Mouse (Mus musculus) spleen, adult 18-20 months (tissue): Measurements from ENCODE around the gene Nudt13.
"Not testable (repeated sequence)": the region's sequence is repeated elsewhere in the genome, so short reads cannot be mapped to it uniquely, and the experiment has no call there.

Experiments
- DNase-seq, 2 experiments: peaks; one replicate each; pipeline ENCODE4 v3.0.0; 2022; ENCODE audit warnings: mixed read lengths in 2 of 2

The Nudt13 gene

GRCm38 (mm10) chr14:20294117-20294892 is at the start of gene Nudt13:
Gene Nudt13, plus strand, starts transcription at chr14:20294697.
- DNase-seq: peak; percentile 57 to 65

DNA sequence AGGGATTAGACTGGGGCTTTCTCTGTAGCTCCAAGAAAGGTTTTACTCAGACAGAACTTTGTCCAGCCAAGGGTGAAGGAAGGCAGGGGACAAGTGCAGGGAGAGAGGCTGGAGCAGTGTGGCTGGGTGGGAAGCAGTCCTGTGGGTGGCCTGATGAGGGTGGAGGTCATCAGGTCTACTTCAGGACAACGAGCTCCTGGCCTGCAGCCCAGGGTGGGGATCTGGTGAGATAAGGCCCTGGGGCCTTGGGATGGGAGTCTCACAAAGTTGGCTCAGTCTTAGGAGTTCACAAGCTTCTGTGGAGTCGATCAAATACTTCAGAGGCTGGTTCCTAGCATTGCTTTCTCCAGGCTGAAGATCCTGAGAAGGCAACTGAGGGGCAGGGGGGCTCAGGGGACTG is 49.2 kb upstream of the Nudt13 start:
- no peak for DNase-seq

DNA sequence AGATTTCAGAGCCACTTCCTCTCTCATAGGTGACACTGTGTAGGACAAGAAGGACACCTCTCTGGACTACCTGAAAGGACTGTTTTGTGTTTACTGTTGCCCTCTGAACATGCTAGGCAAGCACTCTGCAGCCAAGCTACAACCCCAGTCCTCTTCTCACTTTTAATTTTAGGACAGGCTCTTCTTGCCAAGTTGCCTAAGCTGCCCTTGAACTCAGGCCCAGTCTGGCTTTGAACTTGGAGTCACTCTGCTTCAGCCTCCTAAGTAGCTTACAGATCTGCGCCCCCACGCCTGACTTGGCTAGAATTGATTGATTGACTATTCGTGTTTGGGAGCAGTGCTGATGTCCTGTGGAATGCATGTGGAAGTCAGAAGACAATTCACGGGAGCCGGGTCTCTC is 48.6 kb upstream of the Nudt13 start:
- DNase-seq: no peak

DNA sequence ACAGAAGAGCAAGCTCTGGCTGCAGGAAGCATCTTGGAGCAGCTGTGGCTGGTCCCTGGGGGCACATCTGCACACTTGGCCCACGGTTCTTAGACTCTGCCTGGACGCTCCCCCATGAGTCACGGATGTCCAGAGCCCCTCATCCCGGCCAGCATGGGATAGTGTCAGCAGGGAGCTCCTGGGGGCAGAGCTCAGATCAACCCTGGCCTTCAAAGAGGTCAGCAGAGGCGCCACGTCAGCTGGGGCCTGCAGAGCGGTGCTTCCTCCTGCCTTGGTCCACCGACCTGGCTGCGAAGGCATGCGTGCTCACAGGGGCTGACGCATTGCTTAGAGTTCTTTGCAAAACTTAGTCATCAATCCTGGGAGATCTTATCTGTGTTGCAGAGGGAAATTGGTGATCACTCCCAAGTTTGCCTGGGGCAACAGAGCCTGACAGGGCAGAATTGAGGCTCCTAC is 47.7 kb upstream of the Nudt13 start:
- no peak for DNase-seq

DNA sequence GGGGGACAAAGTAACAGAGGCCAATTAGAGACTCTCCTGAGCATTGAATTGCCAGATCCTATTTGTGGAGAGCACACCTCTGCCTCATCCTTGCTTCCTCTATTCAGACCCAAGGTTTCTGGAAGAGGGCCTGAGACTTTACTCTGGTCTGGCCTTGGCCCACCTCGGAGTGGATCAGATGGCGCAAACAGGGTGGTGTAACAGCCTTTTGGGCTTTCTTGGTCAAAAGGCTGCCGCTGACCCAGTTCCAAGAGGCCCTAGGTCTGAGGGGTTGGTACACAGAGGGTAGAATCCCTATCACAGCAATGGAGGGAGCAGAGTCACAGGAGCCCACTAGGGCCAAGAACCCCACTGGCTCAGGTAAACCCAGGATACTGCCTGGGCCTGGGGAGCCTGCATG is 46.5 kb upstream of the Nudt13 start:
- no peak for DNase-seq

DNA sequence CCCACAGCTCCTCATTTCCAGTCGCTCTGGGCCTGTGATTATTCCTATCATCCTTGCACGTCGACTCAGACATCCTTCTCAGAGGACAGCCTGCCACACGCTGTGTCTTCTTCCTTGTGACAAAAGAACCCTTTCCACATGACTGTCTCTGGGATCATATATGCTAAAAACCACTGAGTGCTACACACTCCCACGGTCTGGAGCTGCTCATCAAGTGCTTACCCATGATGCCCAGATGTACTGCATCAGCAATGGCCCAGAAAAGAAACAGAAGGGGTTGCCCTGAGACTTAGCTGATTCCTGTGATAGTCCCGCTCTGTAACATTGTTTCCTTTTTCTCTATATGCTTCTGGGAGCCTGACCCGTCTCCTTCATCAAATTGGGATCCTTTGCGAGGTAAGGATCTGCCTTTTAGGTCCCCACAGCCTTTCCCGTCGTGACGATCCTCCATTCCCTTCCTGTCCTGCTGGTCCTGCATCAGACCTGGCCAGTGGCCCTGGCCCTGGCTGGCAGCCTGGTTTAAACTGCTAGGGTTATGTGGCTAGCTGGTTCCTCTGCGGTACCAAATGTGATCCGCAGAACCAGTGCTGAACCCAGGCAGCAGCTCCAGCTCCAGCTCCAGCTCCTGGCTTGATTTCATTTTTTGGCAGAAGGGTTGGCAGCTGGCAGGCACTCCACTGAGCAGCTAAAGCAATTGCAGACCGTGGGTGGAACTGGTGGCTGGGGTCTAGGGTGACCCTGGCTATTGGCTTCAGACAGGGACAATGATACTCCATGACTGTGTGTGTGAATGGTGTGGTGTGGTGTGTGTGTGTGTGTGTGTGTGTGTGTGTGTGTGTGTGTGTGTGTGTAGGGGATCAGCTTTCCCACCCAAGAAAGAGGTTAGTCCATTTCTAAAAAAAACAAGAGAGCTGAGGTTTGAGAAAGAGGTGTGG is 44.0 kb upstream of the Nudt13 start:
- DNase-seq: no peak

DNA sequence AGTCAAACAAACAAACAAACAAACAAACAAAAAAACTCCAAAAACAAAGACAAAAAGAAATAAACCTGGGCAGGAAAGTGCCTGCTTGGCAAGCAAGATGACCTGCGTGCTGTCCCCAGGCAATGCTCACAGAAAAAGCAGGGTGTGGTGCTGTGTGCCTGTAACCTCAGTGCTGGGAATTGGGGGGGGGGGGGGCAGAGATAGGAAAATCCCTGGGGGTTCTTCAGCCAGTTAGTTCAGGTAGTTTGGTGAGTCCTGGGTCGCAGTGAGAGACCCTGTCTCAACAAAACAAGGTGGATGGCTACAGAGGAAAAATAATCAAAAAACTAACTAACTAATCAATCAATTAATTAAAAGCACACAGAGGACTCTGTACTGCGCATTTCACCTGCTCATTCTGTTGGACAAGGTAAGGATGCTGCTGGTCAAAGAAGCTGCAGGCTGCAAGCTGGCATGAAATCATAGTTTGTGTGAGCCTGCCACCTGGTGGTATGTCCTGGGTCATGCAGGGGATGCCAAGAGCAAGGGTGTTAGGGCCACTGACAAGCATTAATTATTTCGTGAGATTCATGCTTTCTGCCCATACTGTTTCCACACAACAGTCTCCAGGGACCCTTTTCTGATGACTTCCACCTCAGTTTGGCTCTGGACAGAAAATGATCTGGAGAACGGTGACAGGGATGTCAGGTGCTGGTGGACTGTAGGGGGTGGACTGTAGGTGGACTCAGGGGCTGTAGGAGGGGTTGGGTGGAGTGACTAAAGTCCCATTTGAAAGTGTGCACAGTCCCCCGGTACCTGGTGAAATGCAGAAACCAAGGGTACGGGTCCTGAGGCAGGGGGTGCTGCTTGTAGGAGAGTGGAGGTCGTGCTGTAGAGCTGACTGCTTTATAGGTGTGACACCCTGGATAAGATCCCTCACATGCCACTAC is 36.0 kb upstream of the Nudt13 start:
- peak; percentile 61 to 83 for DNase-seq

DNA sequence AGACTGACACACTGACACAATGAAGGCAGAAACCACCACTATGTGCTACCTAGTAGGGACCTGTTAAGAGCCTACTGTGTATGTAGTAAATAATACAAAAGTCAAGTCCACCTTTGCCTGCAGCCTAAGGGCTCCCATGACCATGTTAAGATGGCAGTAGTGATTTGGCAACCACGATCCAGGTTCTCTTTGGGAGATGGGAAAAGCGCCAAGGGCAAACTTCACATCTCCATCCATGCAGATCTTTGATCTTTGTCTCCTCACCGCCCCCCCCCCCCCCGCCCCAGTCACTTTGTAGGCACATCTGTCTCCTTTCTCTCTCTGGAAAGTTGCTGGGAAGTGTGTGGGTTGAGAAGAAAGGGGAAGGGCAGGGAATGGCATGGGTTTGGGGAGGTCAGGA is 32.2 kb upstream of the Nudt13 start:
- DNase-seq: no peak

DNA sequence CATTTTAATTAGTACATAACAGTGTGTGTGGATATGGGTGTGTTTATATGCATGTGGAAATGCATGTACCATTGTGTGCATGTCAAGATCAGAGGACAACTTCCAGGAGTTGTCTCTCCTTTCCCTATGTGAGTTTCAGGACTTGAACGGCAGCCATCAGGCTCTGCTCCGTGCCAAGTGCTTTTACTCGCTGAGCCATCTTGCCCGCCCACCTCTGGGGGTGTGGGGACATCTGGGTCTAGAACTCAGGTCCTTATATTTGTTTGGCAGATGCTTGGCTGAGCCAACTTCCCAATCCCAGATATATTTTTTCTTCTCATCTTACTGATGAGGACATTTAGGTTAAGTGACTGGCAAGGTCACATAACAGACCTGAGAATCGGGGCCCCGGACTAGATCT is 26.1 kb upstream of the Nudt13 start:
- no peak for DNase-seq

GRCm38 (mm10) chr14:20269082-20269809 is 25.3 kb upstream of the Nudt13 start, which contains the start of gene Kcnk16:
Gene Kcnk16, minus strand, starts transcription at chr14:20269199.
- no peak for DNase-seq

DNA sequence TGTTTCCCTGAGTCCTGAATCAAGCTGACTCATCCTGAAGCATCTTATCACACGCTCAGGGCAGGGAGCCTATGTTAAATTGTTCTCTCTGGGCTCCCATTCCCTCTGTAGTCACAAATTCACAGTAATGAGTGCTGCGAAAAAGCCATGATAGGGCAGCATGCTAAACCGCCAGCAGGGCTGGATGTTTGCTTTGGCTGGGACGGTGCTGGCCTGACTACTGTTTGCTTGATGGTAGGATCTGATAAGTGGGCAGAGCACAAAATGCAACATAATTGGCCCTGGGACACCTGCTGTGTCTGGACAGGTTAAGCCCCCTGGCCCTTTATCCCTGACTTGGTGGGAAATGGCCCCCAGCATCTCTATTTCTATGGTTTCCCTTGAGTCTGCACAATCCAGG is 3.1 kb upstream of the Nudt13 start:
- no peak for DNase-seq

- DNase-seq: no peak
Measured at GRCm38 (mm10) chr14:20294947-20295346, 450 bp downstream of the Nudt13 start.

- DNase-seq: no peak
Measured at GRCm38 (mm10) chr14:20297616-20298015, 3.1 kb downstream of the Nudt13 start.

DNA sequence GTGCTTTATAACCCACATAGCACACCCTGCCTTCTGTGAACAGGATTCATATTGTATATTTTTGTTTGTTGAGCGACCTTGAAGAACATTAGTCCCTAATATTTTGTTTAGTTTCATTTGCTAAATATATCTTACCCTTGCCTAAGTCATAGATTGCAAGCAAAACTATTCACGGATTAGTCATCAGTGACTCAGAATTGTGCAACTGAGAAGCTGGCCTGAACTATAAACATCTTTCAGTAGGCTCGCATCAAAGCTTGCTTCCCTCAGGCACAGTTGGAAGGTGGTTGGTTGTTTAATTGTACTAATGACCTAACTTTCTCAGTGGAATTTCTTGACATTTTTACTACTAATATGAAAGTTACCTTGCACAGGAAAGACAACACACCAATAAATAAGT is 3.6 kb downstream of the Nudt13 start:
- no peak for DNase-seq

GRCm38 (mm10) chr14:20305085-20305484 is 10.6 kb downstream of the Nudt13 start:
- not testable (repeated sequence) for DNase-seq

DNA sequence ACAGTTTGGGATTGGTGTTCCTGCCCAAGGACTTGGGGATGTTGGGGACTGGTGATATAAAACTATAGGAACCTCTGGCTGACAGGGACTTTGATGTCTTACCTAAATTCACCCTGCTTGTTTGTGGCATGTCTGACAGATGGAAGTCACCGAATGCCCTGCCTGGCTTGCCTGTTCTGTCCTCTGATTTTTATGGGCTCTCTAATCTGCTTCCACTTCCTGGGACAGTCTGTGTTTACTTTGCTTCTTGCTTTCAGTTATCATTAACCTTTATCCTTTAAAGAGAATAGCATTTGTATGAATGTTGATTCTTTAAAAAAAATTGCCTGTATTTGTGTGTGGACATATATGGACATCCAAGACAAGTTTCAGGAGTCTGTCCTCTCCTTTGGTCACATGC is 20.6 kb downstream of the Nudt13 start:
- DNase-seq: no peak

- DNase-seq: peak; percentile 18 to 63
Measured at GRCm38 (mm10) chr14:20319420-20319819, 24.9 kb downstream of the Nudt13 start.

DNA sequence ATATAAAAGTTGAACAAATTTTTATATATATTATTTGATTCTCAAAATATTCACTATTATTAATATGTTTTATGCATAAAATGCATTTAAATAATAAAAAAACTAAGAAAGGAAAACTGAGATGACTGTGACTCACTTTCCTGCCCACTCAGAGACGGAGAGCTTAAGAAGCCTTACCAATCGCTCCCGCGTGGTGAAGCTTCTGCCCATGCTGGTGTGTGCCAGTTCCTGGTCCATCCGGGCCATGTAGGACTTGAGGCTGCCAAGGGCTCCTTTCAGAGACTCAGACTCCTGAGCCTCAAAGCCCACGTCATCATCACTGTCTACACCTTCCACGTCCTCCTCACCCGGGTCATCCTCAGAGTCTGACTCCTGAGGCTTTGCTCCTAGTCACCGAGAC is 29.7 kb downstream of the Nudt13 start:
- no peak for DNase-seq

DNA sequence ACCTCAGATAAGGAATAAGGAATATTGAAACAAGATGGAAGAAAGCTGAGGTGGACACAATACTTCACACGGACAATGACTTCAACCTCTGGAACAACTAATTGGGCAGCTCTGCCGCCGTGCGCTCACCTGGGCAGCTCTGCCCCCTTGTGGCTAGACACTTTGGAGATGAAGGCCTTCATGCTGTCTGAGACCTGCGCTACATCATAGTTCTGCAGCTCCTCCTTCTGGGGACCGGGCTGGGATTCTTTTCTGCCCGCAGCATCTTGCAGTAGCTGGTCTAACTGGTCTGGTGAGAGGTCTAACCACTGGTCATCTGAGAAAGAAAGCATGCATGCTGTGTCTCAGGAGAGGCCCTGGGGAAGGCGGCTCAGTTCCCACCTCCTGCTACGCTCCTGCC is 34.0 kb downstream of the Nudt13 start:
- peak in 1 of 2 experiments; percentile 23 for DNase-seq

DNA sequence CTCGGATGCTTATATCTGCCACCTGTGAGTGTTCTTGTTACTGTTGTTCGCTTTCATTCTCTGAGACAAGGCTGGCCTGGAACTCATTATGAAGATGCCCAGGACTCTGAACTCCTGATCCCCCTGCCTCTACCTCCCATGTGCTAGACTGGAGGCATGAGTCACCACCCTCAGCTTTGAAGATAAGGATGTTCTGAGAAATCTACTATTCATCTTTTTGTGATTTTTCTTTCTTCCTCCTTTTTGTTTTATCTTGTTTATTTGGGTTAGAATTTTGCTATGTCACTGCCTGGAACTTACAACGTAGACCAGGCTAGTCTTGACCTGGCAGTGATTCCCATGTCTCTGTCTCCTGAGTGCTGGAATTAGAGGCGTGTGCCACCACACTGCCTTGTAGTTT is 36.8 kb downstream of the Nudt13 start:
- DNase-seq: no peak

- DNase-seq: no peak
Measured at GRCm38 (mm10) chr14:20339415-20339814, 44.9 kb downstream of the Nudt13 start.

- peak in 1 of 2 experiments; percentile 35 for DNase-seq
Measured at GRCm38 (mm10) chr14:20340149-20340548, 45.7 kb downstream of the Nudt13 start.
